Comparison of ENCODE assay signal across 8 mouse cellular contexts in genomic region chr11:45884029-45884428, GRCm38 (mm10). TPM values are rescaled to one million over a fixed set of nuclear protein-coding genes. Genes with fewer than 3 reads are reported as not detected.
A peak's percentile ranks its signal among the peaks of the same experiment; 100 is the strongest.
DNase-seq lines count a peak whose midpoint lies in the region; ATAC-seq and TF ChIP-seq lines count a peak whose summit lies in the region.

No protein-coding gene starts in this region.

- WGBS in embryonic facial prominence, embryonic 11.5 days: 67% methylated on average over 4 of the region's 4 CpGs
- WGBS in embryonic facial prominence, embryonic 10.5 days: 77% methylated on average over 4 of the region's 4 CpGs
- WGBS in liver, embryonic 14.5 days (ENCODE audit: insufficient replicate concordance): 47% methylated on average over 4 of the region's 4 CpGs
- 57% methylated on average over 4 of the region's 4 CpGs for WGBS in liver, embryonic 12.5 days (ENCODE audit: insufficient replicate concordance)
- WGBS in forebrain, embryonic 15.5 days: 45% methylated on average over 4 of the region's 4 CpGs

- ATAC-seq in embryonic facial prominence, embryonic 11.5 days (replicated peaks; ENCODE audit: insufficient number of reproducible peaks, low FRiP score, low TSS enrichment, low read depth): no peak
- ATAC-seq in liver, embryonic 14.5 days (ENCODE audit: insufficient read depth): no peak
- ATAC-seq in liver, embryonic 12.5 days: no peak
- peak; percentile 27; the same call in 1 of the 2 replicates for ATAC-seq in megakaryocyte-erythroid progenitor cell, adult 5-6 weeks (replicated peaks; ENCODE audit: low FRiP score, low TSS enrichment, poor library complexity, severe bottlenecking)
- no peak for ATAC-seq in forebrain, embryonic 15.5 days (replicated peaks)

- peak; percentile 73 for DNase-seq in embryonic facial prominence, embryonic 11.5 days (ENCODE audit: low spot score)
- DNase-seq in embryonic facial prominence, embryonic 10.5 days (ENCODE audit: low spot score): no peak
- DNase-seq in liver, embryonic 14.5 days (ENCODE audit: low read depth in 3 of 3, low spot score in 3 of 3): peak in 2 of 3 experiments; percentile 37 to 39
- DNase-seq in c-Kit-positive CD71-positive TER-119-positive erythroid progenitor cells, embryonic 14.5 days (ENCODE audit: low spot score): peak; percentile 57
- no peak for DNase-seq in frontal cortex, postnatal 25 days (ENCODE audit: low spot score in 2 of 2)

- no peaks in the 10 kb centered on the region for H3K27me3 ChIP-seq in embryonic facial prominence, embryonic 11.5 days (ENCODE audit: control insufficient read depth, insufficient read depth, low read length)
- no peaks in the 10 kb centered on the region for H3K27me3 ChIP-seq in embryonic facial prominence, embryonic 10.5 days (replicated peaks; ENCODE audit: low read depth, poor library complexity, severe bottlenecking)
- no peaks in the 10 kb centered on the region for H3K27me3 ChIP-seq in liver, embryonic 14.5 days (ENCODE audit: control insufficient read depth, insufficient read depth, low read length)
- no peaks in the 10 kb centered on the region for H3K27me3 ChIP-seq in liver, embryonic 12.5 days (replicated peaks)
- H3K27me3 ChIP-seq in forebrain, embryonic 15.5 days: no peaks in the 10 kb centered on the region

- no peak for TF ChIP-seq EP300 in liver, embryonic 14.5 days (IDR thresholded peaks at IDR 0.05; ENCODE audit: low read depth)

- H3K36me3 ChIP-seq in embryonic facial prominence, embryonic 11.5 days (replicated peaks; ENCODE audit: control insufficient read depth, insufficient read depth, low read depth, low read length): no peaks in the 10 kb centered on the region; the same call in 1 of the 2 replicates
- peaks cover 52% of the 10 kb centered on the region for H3K36me3 ChIP-seq in embryonic facial prominence, embryonic 10.5 days (replicated peaks)
- peaks cover 43% of the 10 kb centered on the region for H3K36me3 ChIP-seq in liver, embryonic 14.5 days (replicated peaks; ENCODE audit: control insufficient read depth, insufficient read depth, low read depth)
- H3K36me3 ChIP-seq in liver, embryonic 12.5 days: peaks cover 66% of the 10 kb centered on the region
- peaks cover 2% of the 10 kb centered on the region; the same call in 1 of the 2 replicates for H3K36me3 ChIP-seq in forebrain, embryonic 15.5 days

- H3K4me2 ChIP-seq in embryonic facial prominence, embryonic 11.5 days (ENCODE audit: low read depth, low read length): no peak overlapping the region
- no peak overlapping the region for H3K4me2 ChIP-seq in liver, embryonic 14.5 days (ENCODE audit: low read depth)
- no peak overlapping the region for H3K4me2 ChIP-seq in liver, embryonic 12.5 days
- no peak overlapping the region for H3K4me2 ChIP-seq in forebrain, embryonic 15.5 days (replicated peaks)

- no peak overlapping the region for H3K27ac ChIP-seq in embryonic facial prominence, embryonic 11.5 days (replicated peaks; ENCODE audit: low read depth, low read length)
- no peak overlapping the region for H3K27ac ChIP-seq in embryonic facial prominence, embryonic 10.5 days (replicated peaks)
- no peak overlapping the region for H3K27ac ChIP-seq in liver, embryonic 14.5 days
- no peak overlapping the region for H3K27ac ChIP-seq in liver, embryonic 12.5 days
- no peak overlapping the region for H3K27ac ChIP-seq in forebrain, embryonic 15.5 days (replicated peaks)

- no peak overlapping the region for H3K4me3 ChIP-seq in embryonic facial prominence, embryonic 11.5 days (ENCODE audit: low read depth, low read length)
- no peak overlapping the region for H3K4me3 ChIP-seq in embryonic facial prominence, embryonic 10.5 days
- no peak overlapping the region for H3K4me3 ChIP-seq in liver, embryonic 14.5 days (ENCODE audit: insufficient read depth in 1 of 2, low read depth in 2 of 2, low read length in 2 of 2)
- no peak overlapping the region for H3K4me3 ChIP-seq in liver, embryonic 12.5 days
- no peak overlapping the region for H3K4me3 ChIP-seq in forebrain, embryonic 15.5 days

- no peaks in the 10 kb centered on the region for H3K4me1 ChIP-seq in embryonic facial prominence, embryonic 11.5 days (ENCODE audit: control insufficient read depth, insufficient read depth, low read length)
- peaks cover 13% of the 10 kb centered on the region for H3K4me1 ChIP-seq in embryonic facial prominence, embryonic 10.5 days
- peaks cover 0 to 10% of the 10 kb centered on the region in 2 experiments; a peak in 3 of 4 replicates for H3K4me1 ChIP-seq in liver, embryonic 14.5 days (replicated peaks; ENCODE audit: control insufficient read depth in 2 of 2, insufficient read depth in 2 of 2, low read length in 1 of 2)
- peaks cover 32% of the 10 kb centered on the region for H3K4me1 ChIP-seq in liver, embryonic 12.5 days
- H3K4me1 ChIP-seq in forebrain, embryonic 15.5 days: peaks cover 34% of the 10 kb centered on the region

- no peaks in the 10 kb centered on the region for H3K9me3 ChIP-seq in embryonic facial prominence, embryonic 11.5 days (replicated peaks; ENCODE audit: control insufficient read depth, low read length)
- no peaks in the 10 kb centered on the region for H3K9me3 ChIP-seq in embryonic facial prominence, embryonic 10.5 days
- H3K9me3 ChIP-seq in liver, embryonic 14.5 days (ENCODE audit: control insufficient read depth, low read length): no peaks in the 10 kb centered on the region
- H3K9me3 ChIP-seq in liver, embryonic 12.5 days (replicated peaks): no peaks in the 10 kb centered on the region
- H3K9me3 ChIP-seq in forebrain, embryonic 15.5 days: no peaks in the 10 kb centered on the region

- H3K9ac ChIP-seq in embryonic facial prominence, embryonic 11.5 days (replicated peaks; ENCODE audit: low read length): no peak overlapping the region
- H3K9ac ChIP-seq in liver, embryonic 14.5 days (replicated peaks): no peak overlapping the region
- H3K9ac ChIP-seq in liver, embryonic 12.5 days: no peak overlapping the region
- no peak overlapping the region for H3K9ac ChIP-seq in forebrain, embryonic 15.5 days (replicated peaks)

- TF ChIP-seq CTCF in liver, embryonic 14.5 days (IDR thresholded peaks at IDR 0.05; ENCODE audit: low read depth): peak; percentile 61

RNA-seq across cellular contexts. Expression of gene Clint1, which starts 32.2 kb away (rescaled TPM):
- 69.7 and 71.2 TPM in 2 replicates for polyA plus RNA-seq in embryonic facial prominence, embryonic 11.5 days (2014; fragmentation: Nextera tagmentation; extraction: Ambion mirVana)
- 63.7 and 67.8 TPM in 2 replicates for polyA plus RNA-seq in embryonic facial prominence, embryonic 10.5 days (2016; fragmentation: Nextera tagmentation; extraction: Ambion mirVana)
- 36.3 and 46.0 TPM in 2 replicates for polyA plus RNA-seq in liver, embryonic 14.5 days (2012; rRNA removed)
- polyA plus RNA-seq in liver, embryonic 14.5 days (2014; fragmentation: Nextera tagmentation; extraction: Ambion mirVana): 41.6 and 43.3 TPM in 2 replicates
- 109 and 111 TPM in 2 replicates for polyA plus RNA-seq in liver, embryonic 12.5 days (2016; fragmentation: Nextera tagmentation; extraction: Ambion mirVana)
- total RNA-seq in megakaryocyte-erythroid progenitor cell, adult 5-6 weeks (2014; fragmentation: Nextera tagmentation): 121 and 126 TPM in 2 replicates
- total RNA-seq in megakaryocyte-erythroid progenitor cell, adult 5-6 weeks (2017): 174 and 179 TPM in 2 replicates
- 47.4 and 51.1 TPM in 2 replicates for polyA plus RNA-seq in forebrain, embryonic 15.5 days (2015; fragmentation: Nextera tagmentation; extraction: Ambion mirVana)

Comparison
In these comparisons a context has a peak if more than half of its experiments do, and no peak if none do; other contexts are left out.
1. DNase-seq: peak in embryonic facial prominence, embryonic 11.5 days (single experiment), liver, embryonic 14.5 days (2 of 3) and c-Kit-positive CD71-positive TER-119-positive erythroid progenitor cells, embryonic 14.5 days (single experiment); none in embryonic facial prominence, embryonic 10.5 days (single experiment) and frontal cortex, postnatal 25 days (0 of 2).